ENCODE assay signal across 9 mouse cellular contexts in genomic region chr7:4705098-4705497, GRCm38 (mm10). TPM values are rescaled to one million over a fixed set of nuclear protein-coding genes. Genes with fewer than 3 reads are reported as not detected.
DNase-seq lines count a peak whose midpoint lies in the region; ATAC-seq lines count a peak whose summit lies in the region.
"Had no signal": no experiment of that assay in that cellular context is flagged by ENCODE, and none has a peak within 500 bp of the region (broad histone marks: within the 10 kb centered on the region; RNA-seq: fewer than 3 reads in every experiment).

No protein-coding gene starts in this region.

- H3K4me3 ChIP-seq in heart, embryonic 11.5 days (ENCODE audit: low read depth, low read length) = no peak overlapping the region

- intact Hi-C loops in heart, postnatal 25 days (cut with DNase I) = loop anchor here (5.0 kb wide), 1 partner anchor 87 kb away; the partner anchor contains the start of gene Rpl28

- H3K27me3 ChIP-seq in heart, embryonic 11.5 days (ENCODE audit: control insufficient read depth, insufficient read depth, low read length) = no peaks in the 10 kb centered on the region

- H3K4me1 ChIP-seq in heart, embryonic 11.5 days (ENCODE audit: control insufficient read depth, insufficient read depth, low read length) = no peaks in the 10 kb centered on the region

- no peaks in the 10 kb centered on the region for H3K9me3 ChIP-seq in heart, embryonic 11.5 days (replicated peaks; ENCODE audit: control insufficient read depth, low read length)

- DNase-seq in heart, postnatal 25 days (ENCODE audit: low spot score) = no peak
- DNase-seq in thymus, postnatal 4 days = peak; percentile 50
- no peak for DNase-seq in thymus, postnatal 14 days
- DNase-seq in cerebellum, adult 9-11 months = peak; percentile 49
- peak; percentile 49 to 61 for DNase-seq in kidney, postnatal 25 days
- DNase-seq in mesoderm, embryonic 11.5 days (ENCODE audit: low read depth, low spot score) = peak; percentile 34
- DNase-seq in layer of hippocampus, adult 9-10 months (ENCODE audit: low spot score) = no peak

- no peak for ATAC-seq in heart, embryonic 11.5 days (replicated peaks; ENCODE audit: insufficient number of reproducible peaks, low FRiP score, low TSS enrichment)

- no peak overlapping the region for H3K27ac ChIP-seq in heart, embryonic 11.5 days (ENCODE audit: low read depth, low read length)

- no peak overlapping the region for H3K9ac ChIP-seq in heart, embryonic 11.5 days (ENCODE audit: low read depth, low read length)

- 45% methylated on average over 18 of the region's 18 CpGs for WGBS in heart, embryonic 11.5 days (ENCODE audit: insufficient replicate concordance)

- H3K36me3 ChIP-seq in heart, embryonic 11.5 days (ENCODE audit: control insufficient read depth, insufficient read depth, low read length) = peaks cover 24% of the 10 kb centered on the region

- peak overlapping the region; percentile 41 for H3K4me2 ChIP-seq in heart, embryonic 11.5 days

RNA-seq across cellular contexts. Expression of gene Brsk1, which starts 14.7 kb away (rescaled TPM):
- polyA plus RNA-seq in heart, embryonic 11.5 days (2014; fragmentation: Nextera tagmentation; extraction: Ambion mirVana) = 1.7 TPM in 2 replicates
- 1 to 10 TPM; 1.1 to 1.3 TPM for total RNA-seq in heart, postnatal 25 days (2021)

RNA-seq across cellular contexts. Expression of gene Tmem150b, which starts 20.0 kb away (rescaled TPM):
- polyA plus RNA-seq in heart, embryonic 11.5 days (2014; fragmentation: Nextera tagmentation; extraction: Ambion mirVana) = not detected in 2 replicates
- total RNA-seq in heart, postnatal 25 days (2021) = under 1 TPM; 0.22 to 0.23 TPM
- total RNA-seq: layer of hippocampus, postnatal 25 days had no signal

RNA-seq across cellular contexts. Expression of gene Hspbp1, which starts 20.2 kb away (rescaled TPM):
- polyA plus RNA-seq in heart, embryonic 11.5 days (2014; fragmentation: Nextera tagmentation; extraction: Ambion mirVana) = 81.5 and 83.7 TPM in 2 replicates
- total RNA-seq in heart, postnatal 25 days (2021) = 10 to 100 TPM; 32.1 to 33.3 TPM

RNA-seq across cellular contexts. Expression of gene Kmt5c, which starts 34.8 kb away (rescaled TPM):
- 58.6 and 63.5 TPM in 2 replicates for polyA plus RNA-seq in heart, embryonic 11.5 days (2014; fragmentation: Nextera tagmentation; extraction: Ambion mirVana)
- total RNA-seq in heart, postnatal 25 days (2021) = 10 to 100 TPM; 16.4 to 20.7 TPM

RNA-seq across cellular contexts. Expression of gene Ppp6r1, which starts 46.3 kb away (rescaled TPM):
- polyA plus RNA-seq in heart, embryonic 11.5 days (2014; fragmentation: Nextera tagmentation; extraction: Ambion mirVana) = 3.2 and 7.0 TPM in 2 replicates
- total RNA-seq in heart, postnatal 25 days (2021) = 10 to 100 TPM; 74.9 to 76.3 TPM

Comparison
In these comparisons a context has a peak if more than half of its experiments do, and no peak if none do; other contexts are left out.
1. DNase-seq: peak in thymus, postnatal 4 days (single experiment), cerebellum, adult 9-11 months (single experiment), kidney, postnatal 25 days (2 of 2) and mesoderm, embryonic 11.5 days (single experiment); none in heart, postnatal 25 days (single experiment), thymus, postnatal 14 days (single experiment) and layer of hippocampus, adult 9-10 months (single experiment).